Mouse (Mus musculus) stomach, embryonic 15.5 days (tissue): ENCODE data around the gene Vash1. TPM values are rescaled to one million over a fixed set of nuclear protein-coding genes. Genes with fewer than 3 reads are reported as not detected.

ENCODE experiments used
- ATAC-seq: fragments of 200-750 bp; cut with Nextera tagmentation; 2 replicates; pipeline ENCODE4 v1.8.0; 2017; ENCODE audit warnings: low read depth, moderate number of reproducible peaks, moderate TSS enrichment; ENCODE audit not compliant: insufficient read depth, low FRiP score
- H3K27ac ChIP-seq: fragments of 300-500 bp; sonication (generic); 2 replicates; pipeline ENCODE4 v1.5.1; 2015; ENCODE audit warnings: mild to moderate bottlenecking, inconsistent platforms
- H3K27me3 ChIP-seq: fragments of 300-500 bp; sonication (generic); replicated peaks from 2 replicates; pipeline ENCODE4 v1.6.1; 2015; ENCODE audit warnings: inconsistent platforms
- H3K36me3 ChIP-seq: fragments of 300-500 bp; sonication (generic); 2 replicates; pipeline ENCODE4 v1.6.1; 2015; ENCODE audit warnings: inconsistent platforms
- H3K4me1 ChIP-seq: fragments of 300-500 bp; sonication (generic); 2 replicates; pipeline ENCODE4 v1.6.1; 2015; ENCODE audit warnings: inconsistent platforms
- H3K4me2 ChIP-seq: fragments of 300-500 bp; sonication (generic); 2 replicates; pipeline ENCODE4 v1.6.1; 2015; ENCODE audit warnings: mild to moderate bottlenecking, inconsistent platforms
- H3K4me3 ChIP-seq: fragments of 300-500 bp; sonication (generic); replicated peaks from 2 replicates; pipeline ENCODE4 v1.5.1; 2015; ENCODE audit warnings: inconsistent platforms
- H3K9ac ChIP-seq: fragments of 300-500 bp; sonication (generic); 2 replicates; pipeline ENCODE4 v1.6.1; 2015; ENCODE audit warnings: inconsistent platforms
- H3K9me3 ChIP-seq: fragments of 300-500 bp; sonication (generic); 2 replicates; pipeline ENCODE4 v1.6.1; 2016; ENCODE audit warnings: inconsistent platforms
- WGBS: fragments of 180-500 bp; shearing (Covaris S2); methylation state at CpG from one replicate; pipeline ENCODE4 v1.1.7; 2015; 5-methylcytosine and 5-hydroxymethylcytosine counted together
- polyA plus RNA-seq: library from polyadenylated mRNA; unstranded; fragments of >200 nt; fragmentation: Nextera tagmentation; extraction: Ambion mirVana; gene quantifications from 2 replicates; pipeline ENCODE4 v1.2.1, GENCODE M21; 2015

Vash1 gene
- polyA plus RNA-seq, 1 experiment from 2014 or later, result 8.7 TPM

DNA sequence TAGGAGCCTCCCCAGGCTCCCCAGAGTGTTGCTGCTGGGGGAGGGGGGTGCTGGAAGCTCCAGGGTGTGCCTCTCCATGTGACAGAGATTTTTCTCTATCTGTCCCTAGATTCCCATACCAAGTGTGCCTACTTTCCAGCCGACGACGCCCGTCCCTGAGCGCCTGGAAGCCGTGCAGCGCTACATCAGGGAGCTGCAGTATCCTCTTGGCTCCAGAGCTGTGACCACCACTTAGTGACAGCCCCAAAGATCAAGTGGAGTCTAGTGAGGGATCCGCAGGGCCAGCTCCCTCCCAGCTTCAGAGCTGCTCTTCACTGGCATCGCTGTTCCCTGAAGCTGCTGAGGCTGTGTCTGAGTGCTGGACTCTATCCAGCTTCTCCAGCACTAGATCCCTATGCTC, 6.8 kb downstream of the Vash1 start:
- Histone ChIP-seq H3K27ac (no peak overlapping the region), H3K36me3 (no peaks in the 10 kb centered on the region), H3K9ac (no peak overlapping the region), H3K9me3 (no peaks in the 10 kb centered on the region), H3K4me1 (no peaks in the 10 kb centered on the region), H3K4me2 (no peak overlapping the region), H3K27me3 (no peaks in the 10 kb centered on the region), H3K4me3 (no peak overlapping the region)
- ATAC-seq, result no peak
- 68% methylated on average over 9 of the region's 9 CpGs for WGBS

DNA sequence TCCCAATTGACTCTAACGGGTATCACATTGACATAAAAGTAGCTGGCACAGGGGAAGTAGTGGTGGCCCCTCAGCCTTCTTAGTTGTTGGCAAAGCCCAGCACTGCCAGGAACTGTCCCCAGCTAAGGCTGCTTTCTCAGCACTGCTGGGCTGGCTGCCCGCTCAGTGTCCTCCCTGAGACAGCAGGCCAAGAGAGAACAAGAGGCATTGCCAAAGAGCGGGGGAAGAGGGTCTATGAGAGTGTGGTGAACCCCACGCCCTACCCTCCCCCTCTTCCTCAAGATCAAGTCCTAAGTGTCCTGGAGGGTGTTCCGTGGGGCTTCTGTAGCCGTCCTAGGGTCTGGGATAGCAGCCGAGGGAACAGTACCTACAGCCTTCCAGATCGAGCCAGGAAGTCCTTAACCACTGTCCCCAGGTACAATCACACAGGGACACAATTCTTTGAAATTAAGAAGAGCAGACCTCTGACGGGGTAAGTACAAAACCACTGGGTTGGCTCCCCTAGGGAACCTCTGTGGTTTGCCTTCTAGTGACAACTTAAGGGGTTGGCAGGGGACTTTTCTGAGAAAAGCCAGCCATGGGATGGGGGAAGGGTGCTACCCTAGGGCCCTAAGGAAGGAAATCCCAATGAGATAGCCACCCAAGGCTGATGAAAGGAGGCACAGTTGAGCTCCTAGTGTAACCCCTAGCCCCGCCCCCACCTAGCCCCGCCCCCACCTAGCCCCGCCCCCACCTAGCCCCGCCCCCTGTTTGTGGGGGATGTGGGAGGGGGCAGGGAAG, 8.2 kb downstream of the Vash1 start:
- Histone ChIP-seq H3K9ac (no peak overlapping the region), H3K36me3 (no peaks in the 10 kb centered on the region), H3K4me2 (no peak overlapping the region), H3K27me3 (no peaks in the 10 kb centered on the region), H3K9me3 (no peaks in the 10 kb centered on the region), H3K27ac (peak overlapping the region; percentile 28; the same call in 1 of the 2 replicates), H3K4me1 (no peaks in the 10 kb centered on the region), H3K4me3 (no peak overlapping the region)
- no peak; the same call in 1 of the 2 replicates for ATAC-seq
- WGBS, result 55% methylated on average over 13 of the region's 13 CpGs

DNA sequence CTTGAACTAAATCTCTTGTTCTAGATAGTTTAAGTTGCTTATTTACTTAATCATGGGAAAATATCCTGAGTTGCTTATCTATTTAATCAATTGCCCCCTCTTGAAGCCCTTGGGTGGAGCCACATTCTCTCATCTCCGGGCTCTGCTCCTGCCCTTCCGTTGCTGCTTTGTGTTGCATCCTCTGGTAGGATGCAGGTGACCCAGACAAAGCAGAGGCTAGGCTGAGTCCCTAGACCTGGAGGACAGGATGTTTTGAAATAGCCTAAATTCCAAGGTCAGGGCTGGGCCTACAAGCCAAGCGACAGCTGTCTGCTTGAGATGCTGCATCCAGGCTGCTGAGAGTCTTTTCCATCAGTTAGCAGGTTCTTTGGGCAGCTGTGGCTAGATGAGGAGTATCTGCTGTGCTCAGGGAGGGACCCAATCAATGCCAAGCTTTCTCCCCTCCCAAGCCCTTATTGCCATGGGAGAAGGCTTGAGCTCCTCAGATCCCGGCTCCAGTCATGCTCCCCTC, 9.0 kb downstream of the Vash1 start:
- Histone ChIP-seq H3K4me3 (no peak overlapping the region), H3K27me3 (no peaks in the 10 kb centered on the region), H3K4me1 (peaks cover under 1% of the 10 kb centered on the region; the same call in 1 of the 2 replicates), H3K9me3 (no peaks in the 10 kb centered on the region), H3K9ac (no peak overlapping the region), H3K4me2 (no peak overlapping the region), H3K36me3 (no peaks in the 10 kb centered on the region), H3K27ac (peak overlapping the region; percentile 28; the same call in 1 of the 2 replicates)
- ATAC-seq, result no peak
- 65% methylated on average over 4 of the region's 4 CpGs for WGBS

DNA sequence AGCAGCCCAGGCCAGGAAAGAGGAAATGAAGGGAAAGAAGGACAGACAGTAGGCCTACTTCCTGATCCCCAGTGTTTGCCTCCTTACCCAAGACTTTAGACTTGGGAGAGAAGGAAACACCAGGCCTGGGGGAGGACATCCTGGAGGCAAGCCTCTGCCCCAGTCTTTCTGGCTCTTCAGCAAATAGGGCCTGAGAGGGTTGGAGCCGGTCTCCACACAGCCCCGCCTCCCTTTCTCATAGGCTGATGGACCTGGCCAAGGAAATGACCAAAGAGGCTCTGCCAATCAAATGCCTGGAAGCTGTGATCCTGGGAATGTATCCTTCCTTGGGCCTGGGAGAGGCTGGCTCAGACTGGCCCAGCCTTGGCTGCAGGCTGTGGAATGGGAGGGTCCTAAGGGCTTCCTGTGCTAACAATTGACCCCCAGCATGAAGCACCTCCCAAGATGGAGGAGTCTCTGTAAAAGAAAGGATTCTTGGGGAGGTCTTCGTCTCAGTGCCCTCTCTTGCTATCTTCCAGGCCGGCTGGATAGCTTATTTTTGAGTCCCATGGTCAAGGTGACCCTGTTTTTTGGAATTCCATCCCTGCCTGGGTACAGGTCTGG, 9.6 kb downstream of the Vash1 start:
- H3K27me3 ChIP-seq, result no peaks in the 10 kb centered on the region
- 75% methylated on average over 4 of the region's 4 CpGs for WGBS
- H3K4me2 ChIP-seq, result no peak overlapping the region
- ATAC-seq, result no peak; the same call in 1 of the 2 replicates
- H3K4me1 ChIP-seq, result peaks cover 6% of the 10 kb centered on the region; the same call in 1 of the 2 replicates
- H3K9me3 ChIP-seq, result no peaks in the 10 kb centered on the region
- no peak overlapping the region for H3K4me3 ChIP-seq
- no peak overlapping the region for H3K27ac ChIP-seq
- H3K9ac ChIP-seq, result no peak overlapping the region
- no peaks in the 10 kb centered on the region for H3K36me3 ChIP-seq

DNA sequence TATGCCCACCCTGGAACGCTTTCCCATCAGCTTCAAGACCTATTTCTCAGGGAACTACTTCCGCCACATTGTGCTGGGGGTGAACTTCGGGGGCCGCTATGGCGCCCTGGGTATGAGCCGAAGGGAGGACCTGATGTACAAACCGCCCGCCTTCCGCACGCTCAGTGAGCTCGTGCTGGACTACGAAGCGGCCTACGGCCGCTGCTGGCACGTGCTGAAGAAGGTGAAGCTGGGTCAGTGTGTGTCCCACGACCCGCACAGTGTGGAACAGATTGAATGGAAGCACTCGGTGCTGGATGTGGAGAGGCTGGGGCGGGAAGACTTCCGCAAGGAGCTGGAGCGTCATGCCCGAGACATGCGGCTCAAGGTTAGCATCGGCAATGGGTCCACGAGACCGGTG, 10.4 kb downstream of the Vash1 start:
- Histone ChIP-seq H3K27ac (no peak overlapping the region), H3K4me3 (no peak overlapping the region), H3K4me2 (no peak overlapping the region), H3K9me3 (no peaks in the 10 kb centered on the region), H3K36me3 (no peaks in the 10 kb centered on the region), H3K27me3 (no peaks in the 10 kb centered on the region), H3K9ac (no peak overlapping the region), H3K4me1 (peaks cover 7% of the 10 kb centered on the region; the same call in 1 of the 2 replicates)
- WGBS, result 94% methylated on average over 27 of the region's 27 CpGs
- no peak for ATAC-seq

DNA sequence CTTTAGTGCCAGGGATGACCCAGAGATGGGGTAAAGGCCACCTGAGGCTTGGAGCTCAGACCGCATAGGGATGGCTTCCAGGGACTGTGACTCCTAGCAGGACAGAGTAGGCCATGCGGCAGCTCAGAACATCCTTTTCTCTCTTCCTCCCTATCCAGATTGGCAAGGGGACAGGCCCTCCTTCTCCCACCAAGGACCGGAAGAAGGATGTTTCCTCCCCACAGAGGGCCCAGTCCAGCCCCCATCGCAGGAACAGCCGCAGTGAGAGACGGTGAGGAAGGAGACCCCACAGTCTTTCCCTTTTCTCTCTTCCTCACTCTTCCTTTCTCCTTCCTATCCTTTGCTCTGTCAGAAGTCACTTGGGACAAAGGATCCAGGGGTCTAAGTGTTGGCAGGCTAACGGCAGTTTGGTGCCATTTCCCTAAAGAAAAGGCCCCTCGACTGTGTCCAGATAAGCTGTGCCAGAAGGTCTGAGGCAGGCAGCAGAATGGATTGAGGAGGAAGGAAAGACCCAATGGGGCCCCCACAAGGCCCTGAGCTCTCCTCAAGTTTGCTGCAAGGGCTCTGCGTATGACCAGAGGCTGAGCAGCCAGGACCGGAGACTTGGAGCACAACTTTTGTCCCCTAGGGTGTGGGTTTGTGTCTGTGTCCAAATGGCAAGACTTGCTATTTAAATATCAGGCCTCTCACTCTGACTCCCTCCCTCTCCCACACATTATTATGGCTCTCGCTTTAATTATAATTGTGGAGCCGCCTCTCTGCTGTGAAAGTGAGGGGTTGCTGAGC, 12.4 kb downstream of the Vash1 start:
- no peak overlapping the region for H3K27ac ChIP-seq
- WGBS, result 78% methylated on average over 12 of the region's 12 CpGs
- H3K27me3 ChIP-seq, result no peaks in the 10 kb centered on the region
- ATAC-seq, result no peak
- no peak overlapping the region for H3K9ac ChIP-seq
- H3K4me3 ChIP-seq, result no peak overlapping the region
- H3K4me1 ChIP-seq, result peaks cover 7% of the 10 kb centered on the region; the same call in 1 of the 2 replicates
- no peaks in the 10 kb centered on the region for H3K9me3 ChIP-seq
- no peak overlapping the region for H3K4me2 ChIP-seq
- no peaks in the 10 kb centered on the region for H3K36me3 ChIP-seq

DNA sequence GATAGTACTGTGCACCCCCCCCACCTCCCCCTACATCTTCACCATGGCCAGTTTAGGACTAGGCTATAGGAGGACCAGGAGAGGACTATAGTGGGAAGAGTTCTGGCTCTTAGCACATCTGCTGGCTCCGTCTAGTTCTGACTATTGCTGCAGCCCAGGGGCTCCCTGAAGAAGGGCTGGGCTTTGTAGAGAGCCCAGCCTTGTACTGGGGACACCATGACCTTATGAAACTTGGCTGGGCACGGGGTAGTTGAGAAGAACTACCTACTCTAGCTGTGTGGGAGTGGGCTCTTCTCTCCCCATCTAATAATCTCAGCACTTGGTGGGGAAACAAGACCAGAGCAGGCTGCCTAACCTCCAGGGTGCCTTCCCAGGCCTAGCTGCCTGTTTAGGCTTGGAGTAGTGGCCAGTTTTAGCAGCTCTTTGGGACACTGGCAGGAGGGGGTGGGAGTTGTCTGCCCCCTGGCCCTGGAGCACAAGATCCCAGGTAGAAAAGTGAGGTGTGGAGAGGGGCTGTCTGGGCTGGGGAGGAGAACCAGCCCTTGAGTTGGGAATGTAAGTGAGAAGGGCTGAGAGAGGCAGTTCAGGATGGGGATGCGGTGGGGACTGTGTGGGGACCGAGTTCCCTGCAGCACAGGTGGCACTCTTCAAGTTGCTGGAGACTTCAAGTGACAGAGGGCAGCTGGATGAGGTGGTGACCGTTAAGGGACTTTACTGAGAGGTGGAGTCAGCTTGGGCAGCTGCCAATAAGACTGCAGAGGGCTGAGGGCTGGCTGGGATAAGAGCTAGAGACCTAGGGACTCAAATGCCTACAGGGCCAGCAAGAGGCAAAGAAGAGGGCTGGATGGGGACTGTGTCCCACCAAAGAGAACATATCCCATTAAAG, 14.2 kb downstream of the Vash1 start:
- no peaks in the 10 kb centered on the region for H3K9me3 ChIP-seq
- H3K4me1 ChIP-seq, result peaks cover 7% of the 10 kb centered on the region; the same call in 1 of the 2 replicates
- 43% methylated on average over 5 of the region's 5 CpGs for WGBS
- no peak overlapping the region for H3K4me2 ChIP-seq
- H3K27me3 ChIP-seq, result no peaks in the 10 kb centered on the region
- no peaks in the 10 kb centered on the region for H3K36me3 ChIP-seq
- ATAC-seq, result peak; percentile 20; the same call in 1 of the 2 replicates
- no peak overlapping the region for H3K9ac ChIP-seq
- H3K27ac ChIP-seq, result 0 out of 2 replicates have a peak overlapping the region, but pooled peaks have one; percentile 5
- no peak overlapping the region for H3K4me3 ChIP-seq

DNA sequence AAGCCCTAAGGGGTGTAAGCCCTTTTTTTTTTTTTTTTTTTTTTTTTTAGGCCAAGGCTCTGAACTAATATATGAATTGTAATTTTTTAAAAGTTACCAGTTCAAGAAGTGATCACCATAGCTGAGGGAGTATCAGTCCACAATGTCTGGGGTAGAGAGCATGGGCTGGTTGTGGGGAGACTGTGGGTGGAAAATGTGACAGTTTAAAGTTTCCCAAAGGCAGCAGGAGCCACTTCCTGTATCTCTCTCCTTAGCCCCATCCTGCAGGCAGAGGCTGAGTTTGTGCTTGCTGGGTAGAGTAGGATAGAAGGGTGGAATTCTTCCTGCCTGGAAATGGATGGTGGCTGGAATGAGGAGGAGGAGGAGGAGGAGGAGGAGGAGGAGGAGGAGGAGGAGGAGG, 14.9 kb downstream of the Vash1 start:
- Histone ChIP-seq H3K4me1 (peaks cover 7% of the 10 kb centered on the region; the same call in 1 of the 2 replicates), H3K4me3 (no peak overlapping the region), H3K4me2 (no peak overlapping the region), H3K36me3 (no peaks in the 10 kb centered on the region), H3K9ac (no peak overlapping the region), H3K27ac (no peak overlapping the region), H3K27me3 (no peaks in the 10 kb centered on the region), H3K9me3 (no peaks in the 10 kb centered on the region)
- ATAC-seq, result no peak

DNA sequence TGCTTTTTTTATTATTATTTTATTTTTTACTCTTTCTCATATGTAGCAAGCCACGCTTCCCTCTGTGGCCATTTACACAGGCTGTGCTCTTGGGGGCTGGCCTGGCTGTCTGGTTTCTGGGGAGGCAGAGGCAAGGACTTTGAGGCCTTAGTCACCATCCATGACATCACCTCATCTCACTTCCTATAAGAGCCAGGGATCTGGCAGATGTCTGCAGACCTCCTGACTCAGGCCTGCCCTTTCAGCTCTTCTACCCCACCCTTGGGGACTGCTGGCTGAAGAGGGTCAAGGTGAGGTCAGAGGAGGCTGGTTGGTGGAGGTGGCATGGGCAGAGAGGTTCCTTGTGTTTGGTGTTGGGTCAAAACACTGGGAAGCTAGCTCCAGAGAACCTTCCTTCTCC, 15.9 kb downstream of the Vash1 start:
- WGBS, result 100% methylated on average over 1 of the region's 1 CpGs
- H3K27ac ChIP-seq, result no peak overlapping the region
- no peaks in the 10 kb centered on the region for H3K27me3 ChIP-seq
- no peaks in the 10 kb centered on the region for H3K36me3 ChIP-seq
- peaks cover 7% of the 10 kb centered on the region; the same call in 1 of the 2 replicates for H3K4me1 ChIP-seq
- no peak for ATAC-seq
- H3K9ac ChIP-seq, result no peak overlapping the region
- no peak overlapping the region for H3K4me2 ChIP-seq
- H3K4me3 ChIP-seq, result no peak overlapping the region
- H3K9me3 ChIP-seq, result no peaks in the 10 kb centered on the region

DNA sequence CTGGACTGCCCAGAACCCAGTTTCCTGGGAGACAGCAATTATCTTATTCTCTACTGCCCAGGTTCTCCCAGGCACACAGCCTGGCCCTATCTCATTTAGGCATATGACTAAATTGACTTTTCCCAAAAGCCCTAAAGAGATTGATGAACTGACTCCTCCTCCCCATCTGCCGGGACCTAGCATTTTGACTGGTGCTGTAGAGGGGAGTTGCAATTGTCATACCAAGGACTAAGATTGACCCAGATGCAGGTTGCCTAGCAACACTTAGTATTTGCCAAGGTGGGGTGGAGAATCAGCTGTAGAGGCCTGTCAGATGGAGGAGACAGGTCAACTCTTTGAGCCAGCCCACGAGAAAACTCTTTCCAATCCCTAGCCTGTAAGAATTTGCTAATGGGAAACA, 19.5 kb downstream of the Vash1 start:
- Histone ChIP-seq H3K4me2 (no peak overlapping the region), H3K4me3 (no peak overlapping the region)
- ATAC-seq, result no peak

DNA sequence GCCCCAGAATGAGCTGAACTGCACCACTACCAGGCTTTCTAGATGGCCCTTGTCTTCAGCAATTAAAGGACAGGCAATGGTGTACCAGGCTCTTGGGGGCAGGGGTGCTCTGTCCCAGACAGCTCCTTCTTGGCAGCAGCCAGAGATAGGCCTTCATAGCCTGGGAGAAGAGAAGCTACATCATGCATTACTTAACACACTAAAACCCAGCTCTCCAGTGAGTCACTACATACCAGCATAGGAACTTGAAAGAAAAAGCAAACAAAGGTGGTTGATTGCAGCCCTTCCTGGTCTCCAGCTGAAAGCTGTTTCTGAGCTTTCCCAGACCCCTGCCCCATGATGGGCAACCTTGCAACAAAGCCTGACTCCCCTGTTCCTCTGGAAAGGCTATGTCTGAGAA, 20.0 kb downstream of the Vash1 start:
- Histone ChIP-seq H3K9me3 (no peaks in the 10 kb centered on the region), H3K9ac (no peak overlapping the region), H3K27me3 (no peaks in the 10 kb centered on the region), H3K4me3 (no peak overlapping the region), H3K27ac (no peak overlapping the region), H3K4me1 (no peaks in the 10 kb centered on the region), H3K4me2 (no peak overlapping the region), H3K36me3 (no peaks in the 10 kb centered on the region)
- ATAC-seq, result peak; percentile 31; the same call in 1 of the 2 replicates

More for the DNA sequence above, 19.5 kb downstream of the Vash1 start:
- WGBS, result 62% methylated on average over 2 of the region's 2 CpGs
- H3K9me3 ChIP-seq, result no peaks in the 10 kb centered on the region
- no peaks in the 10 kb centered on the region for H3K36me3 ChIP-seq
- no peak overlapping the region for H3K9ac ChIP-seq
- peaks cover 2% of the 10 kb centered on the region; the same call in 1 of the 2 replicates for H3K4me1 ChIP-seq
- no peaks in the 10 kb centered on the region for H3K27me3 ChIP-seq
- no peak overlapping the region for H3K27ac ChIP-seq
